Mouse (Mus musculus) intestine, postnatal 0 days (tissue): ENCODE results near the gene Clint1. TPM values are rescaled to one million over a fixed set of nuclear protein-coding genes. Genes with fewer than 3 reads are reported as not detected.

ENCODE experiments used
- ATAC-seq: fragments of 200-750 bp; cut with Nextera tagmentation; 2 replicates; pipeline ENCODE4 v1.8.0; 2017; ENCODE audit warnings: mild to moderate bottlenecking, moderate TSS enrichment, moderate library complexity
- H3K27ac ChIP-seq: fragments of 300-500 bp; sonication (generic); 2 replicates; pipeline ENCODE4 v1.5.1; 2014; ENCODE audit warnings: mild to moderate bottlenecking, low read depth, low read length, moderate library complexity
- H3K27me3 ChIP-seq: fragments of 300-500 bp; sonication (generic); replicated peaks from 2 replicates; pipeline ENCODE4 v1.6.1; 2014; ENCODE audit warnings: low read length, mixed read lengths; ENCODE audit not compliant: control insufficient read depth, insufficient read depth
- H3K36me3 ChIP-seq: fragments of 300-500 bp; sonication (generic); 2 replicates; pipeline ENCODE4 v1.6.1; 2014; ENCODE audit warnings: mild to moderate bottlenecking, moderate library complexity; ENCODE audit not compliant: control insufficient read depth, insufficient read depth
- H3K4me1 ChIP-seq: fragments of 300-500 bp; sonication (generic); replicated peaks from 2 replicates; pipeline ENCODE4 v1.6.1; 2014; ENCODE audit warnings: antibody characterized with exemption, low read length, mixed read lengths; ENCODE audit not compliant: control insufficient read depth, insufficient read depth
- H3K4me2 ChIP-seq: fragments of 300-500 bp; sonication (generic); replicated peaks from 2 replicates; pipeline ENCODE4 v1.6.1; 2014; ENCODE audit warnings: low read depth, mild to moderate bottlenecking, moderate library complexity
- H3K4me3 ChIP-seq: fragments of 300-500 bp; sonication (generic); 2 replicates; pipeline ENCODE4 v1.5.1; 2014; ENCODE audit warnings: low read depth, low read length
- H3K9ac ChIP-seq: fragments of 300-500 bp; sonication (generic); 2 replicates; pipeline ENCODE4 v1.6.1; 2014; ENCODE audit warnings: mild to moderate bottlenecking, low read depth, low read length
- H3K9me3 ChIP-seq: fragments of 300-500 bp; sonication (generic); 2 replicates; pipeline ENCODE4 v1.6.1; 2016; ENCODE audit warnings: mixed run types; ENCODE audit not compliant: control insufficient read depth
- CTCF ChIP-seq: sonication (generic); IDR thresholded peaks from 2 replicates; pipeline ENCODE4 v1.5.1; 2016; ENCODE audit warnings: low read depth, mild to moderate bottlenecking, control low read depth, antibody characterized with exemption, moderate library complexity
- WGBS: fragments of 180-500 bp; shearing (Covaris S2); extraction: QIAGEN DNeasy Blood & Tissue Kit; methylation state at CpG from one replicate; pipeline ENCODE4 v1.1.7; 2014; 5-methylcytosine and 5-hydroxymethylcytosine counted together
- polyA plus RNA-seq: library from polyadenylated mRNA; unstranded; fragments of >200 nt; fragmentation: Nextera tagmentation; extraction: Ambion mirVana; gene quantifications from 2 replicates; pipeline ENCODE4 v1.2.1, GENCODE M21; 2015

Gene Clint1
- polyA plus RNA-seq, 1 experiment from 2014 or later: 171 TPM

DNA sequence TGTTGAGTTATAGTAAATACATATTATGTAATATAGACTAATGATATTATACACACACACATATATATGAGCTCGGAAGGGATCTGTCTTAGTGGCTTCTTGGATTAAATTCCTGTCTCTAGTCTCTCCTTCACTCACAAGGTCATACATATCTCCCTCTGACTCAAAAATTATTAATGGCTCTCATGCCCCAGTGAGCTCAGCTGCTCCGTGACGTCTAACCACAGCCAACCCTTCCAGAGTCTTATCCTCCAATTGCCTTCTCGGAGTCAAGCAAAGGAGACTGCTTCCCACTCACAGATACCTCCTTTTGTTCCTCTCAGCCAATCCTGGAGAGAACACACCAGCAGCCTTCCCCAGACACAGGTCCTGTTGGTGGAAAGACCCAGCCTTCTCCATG is 67.0 kb downstream of the Clint1 start:
- Histone ChIP-seq H3K9ac (no peak overlapping the region), H3K4me2 (no peak overlapping the region), H3K27ac (no peak overlapping the region), H3K27me3 (no peaks in the 10 kb centered on the region), H3K4me1 (no peaks in the 10 kb centered on the region), H3K4me3 (no peak overlapping the region), H3K36me3 (no peaks in the 10 kb centered on the region), H3K9me3 (no peaks in the 10 kb centered on the region)
- ATAC-seq: no peak
- WGBS: 87% methylated on average over 4 of the region's 4 CpGs
- TF ChIP-seq CTCF: no peak

- Histone ChIP-seq H3K4me3 (no peak overlapping the region), H3K27ac (no peak overlapping the region), H3K4me2 (no peak overlapping the region), H3K4me1 (no peaks in the 10 kb centered on the region), H3K36me3 (no peaks in the 10 kb centered on the region), H3K27me3 (no peaks in the 10 kb centered on the region), H3K9me3 (no peaks in the 10 kb centered on the region), H3K9ac (no peak overlapping the region)
- ATAC-seq: no peak
- 43% methylated on average over 8 of the region's 8 CpGs for WGBS
- no peak for TF ChIP-seq CTCF
Measured at GRCm38 (mm10) chr11:45921026-45921425, 69.2 kb downstream of the Clint1 start.

GRCm38 (mm10) chr11:45921480-45921898 is 69.6 kb downstream of the Clint1 start:
- no peak for ATAC-seq
- Histone ChIP-seq H3K27ac (no peak overlapping the region), H3K9me3 (no peaks in the 10 kb centered on the region), H3K4me2 (no peak overlapping the region), H3K36me3 (no peaks in the 10 kb centered on the region), H3K4me3 (no peak overlapping the region), H3K9ac (no peak overlapping the region), H3K27me3 (no peaks in the 10 kb centered on the region), H3K4me1 (no peaks in the 10 kb centered on the region)
- TF ChIP-seq CTCF: no peak
- WGBS: 16% methylated on average over 10 of the region's 10 CpGs

DNA sequence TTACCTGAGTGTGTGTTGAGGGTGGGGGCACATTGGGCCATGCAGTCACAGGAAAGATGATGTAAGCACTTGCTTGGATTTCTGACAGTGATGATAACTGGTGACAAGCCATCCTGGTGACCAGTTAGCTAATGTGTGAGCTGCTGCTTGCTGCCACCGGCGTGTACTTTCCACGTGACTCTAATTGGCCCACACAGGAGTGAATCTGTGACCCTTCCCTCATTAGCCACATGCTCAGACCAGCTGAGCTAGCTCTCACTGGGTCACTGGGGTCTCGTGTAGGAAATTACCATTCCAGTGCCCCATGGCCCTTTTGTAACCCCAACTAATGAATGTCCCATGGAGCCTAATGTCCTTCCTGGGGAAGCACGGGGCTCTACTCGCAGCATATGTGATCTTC is 73.6 kb downstream of the Clint1 start:
- H3K9ac ChIP-seq: no peak overlapping the region
- no peaks in the 10 kb centered on the region for H3K27me3 ChIP-seq
- peaks cover 7% of the 10 kb centered on the region; the same call in 1 of the 2 replicates for H3K36me3 ChIP-seq
- no peak overlapping the region for H3K4me3 ChIP-seq
- H3K9me3 ChIP-seq: no peaks in the 10 kb centered on the region
- TF ChIP-seq CTCF: no peak
- ATAC-seq: no peak
- H3K4me1 ChIP-seq: no peaks in the 10 kb centered on the region
- no peak overlapping the region for H3K27ac ChIP-seq
- H3K4me2 ChIP-seq: no peak overlapping the region
- WGBS: 83% methylated on average over 6 of the region's 6 CpGs

GRCm38 (mm10) chr11:45926640-45927082 is 74.8 kb downstream of the Clint1 start:
- Histone ChIP-seq H3K4me3 (peak overlapping the region; percentile 33), H3K36me3 (peaks cover 12% of the 10 kb centered on the region), H3K27ac (no peak overlapping the region), H3K27me3 (no peaks in the 10 kb centered on the region), H3K4me1 (no peaks in the 10 kb centered on the region), H3K4me2 (peak overlapping the region; percentile 66), H3K9ac (peak overlapping the region; percentile 34; the same call in 1 of the 2 replicates), H3K9me3 (no peaks in the 10 kb centered on the region)
- under 1% methylated on average over 9 of the region's 9 CpGs for WGBS
- TF ChIP-seq CTCF: peak; percentile 91
- ATAC-seq: peak; percentile 87

DNA sequence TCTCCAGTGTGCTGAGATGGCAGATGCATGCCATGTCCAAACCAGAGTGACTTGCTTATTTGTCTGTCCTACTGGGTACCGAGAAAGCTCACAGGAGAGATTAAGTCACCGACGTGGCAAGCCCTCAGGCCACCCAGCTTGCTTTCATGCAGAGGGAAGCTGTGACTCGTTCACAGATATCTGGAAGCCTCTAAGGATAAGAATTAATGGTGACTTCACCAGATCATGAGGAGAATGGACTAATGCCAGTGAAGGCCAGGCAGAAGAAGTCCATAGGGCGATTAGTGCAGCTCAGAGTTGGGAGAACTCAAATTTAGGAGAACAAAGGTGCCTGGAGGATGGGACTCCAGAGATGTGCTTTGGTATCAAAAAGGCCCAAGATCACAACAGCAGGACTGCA is 75.6 kb downstream of the Clint1 start:
- Histone ChIP-seq H3K4me2 (no peak overlapping the region), H3K27ac (no peak overlapping the region), H3K9me3 (no peaks in the 10 kb centered on the region), H3K36me3 (peaks cover 19% of the 10 kb centered on the region), H3K27me3 (no peaks in the 10 kb centered on the region), H3K9ac (no peak overlapping the region), H3K4me1 (no peaks in the 10 kb centered on the region), H3K4me3 (no peak overlapping the region)
- 73% methylated on average over 5 of the region's 5 CpGs for WGBS
- ATAC-seq: no peak
- TF ChIP-seq CTCF: no peak

- no peak overlapping the region for H3K4me3 ChIP-seq
Measured at GRCm38 (mm10) chr11:45929541-45929940, 77.7 kb downstream of the Clint1 start.

More at GRCm38 (mm10) chr11:45929541-45929940, 77.7 kb downstream of the Clint1 start:
- no peak for ATAC-seq
- Histone ChIP-seq H3K9me3 (no peaks in the 10 kb centered on the region), H3K4me2 (no peak overlapping the region), H3K27me3 (no peaks in the 10 kb centered on the region), H3K27ac (no peak overlapping the region), H3K36me3 (peaks cover 34% of the 10 kb centered on the region), H3K4me1 (no peaks in the 10 kb centered on the region), H3K9ac (no peak overlapping the region)
- 86% methylated on average over 10 of the region's 10 CpGs for WGBS
- TF ChIP-seq CTCF: no peak
